Mouse (Mus musculus) limb, embryonic 12.5 days (tissue): ENCODE results near the gene Phldb2. TPM values are rescaled to one million over a fixed set of nuclear protein-coding genes. Genes with fewer than 3 reads are reported as not detected.
A peak's percentile ranks its signal among the peaks of the same experiment; 100 is the strongest.

ENCODE experiments used
- ATAC-seq: fragments of 200-750 bp; cut with Nextera tagmentation; 2 replicates; pipeline ENCODE4 v1.8.0; 2017; ENCODE audit warnings: low read depth, moderate TSS enrichment; ENCODE audit not compliant: insufficient number of reproducible peaks, insufficient read depth, low FRiP score, low TSS enrichment
- H3K27ac ChIP-seq: fragments of 300-500 bp; sonication (generic); 2 replicates; pipeline ENCODE4 v1.5.1; 2016; ENCODE audit warnings: mild to moderate bottlenecking, moderate library complexity
- H3K27me3 ChIP-seq: fragments of 300-500 bp; sonication (generic); 2 replicates; pipeline ENCODE4 v1.6.1; 2016; ENCODE audit warnings: mild to moderate bottlenecking, moderate library complexity
- H3K36me3 ChIP-seq: fragments of 300-500 bp; sonication (generic); 2 replicates; pipeline ENCODE4 v1.6.1; 2016; ENCODE audit warnings: mild to moderate bottlenecking, moderate library complexity
- H3K4me1 ChIP-seq: fragments of 300-500 bp; sonication (generic); replicated peaks from 2 replicates; pipeline ENCODE4 v1.6.1; 2016
- H3K4me2 ChIP-seq: fragments of 300-500 bp; sonication (generic); 2 replicates; pipeline ENCODE4 v1.6.1; 2016; ENCODE audit warnings: mild to moderate bottlenecking, moderate library complexity
- H3K4me3 ChIP-seq: fragments of 300-500 bp; sonication (generic); replicated peaks from 2 replicates; pipeline ENCODE4 v1.5.1; 2016; ENCODE audit warnings: mild to moderate bottlenecking
- H3K9ac ChIP-seq: fragments of 300-500 bp; sonication (generic); replicated peaks from 2 replicates; pipeline ENCODE4 v1.6.1; 2016; ENCODE audit warnings: mild to moderate bottlenecking, moderate library complexity
- H3K9me3 ChIP-seq: fragments of 300-500 bp; sonication (generic); 2 replicates; pipeline ENCODE4 v1.6.1; 2016; ENCODE audit warnings: mild to moderate bottlenecking, moderate library complexity
- WGBS: fragments of 180-500 bp; shearing (Covaris S2); methylation state at CpG from one replicate; pipeline ENCODE4 v1.1.7; 2016; 5-methylcytosine and 5-hydroxymethylcytosine counted together
- polyA plus RNA-seq: library from polyadenylated mRNA; unstranded; fragments of >200 nt; fragmentation: Nextera tagmentation; extraction: Ambion mirVana; gene quantifications from 2 replicates; pipeline ENCODE4 v1.2.1, GENCODE M21; 2016

Phldb2 gene
- polyA plus RNA-seq, 1 experiment from 2014 or later: 75.2 TPM

DNA sequence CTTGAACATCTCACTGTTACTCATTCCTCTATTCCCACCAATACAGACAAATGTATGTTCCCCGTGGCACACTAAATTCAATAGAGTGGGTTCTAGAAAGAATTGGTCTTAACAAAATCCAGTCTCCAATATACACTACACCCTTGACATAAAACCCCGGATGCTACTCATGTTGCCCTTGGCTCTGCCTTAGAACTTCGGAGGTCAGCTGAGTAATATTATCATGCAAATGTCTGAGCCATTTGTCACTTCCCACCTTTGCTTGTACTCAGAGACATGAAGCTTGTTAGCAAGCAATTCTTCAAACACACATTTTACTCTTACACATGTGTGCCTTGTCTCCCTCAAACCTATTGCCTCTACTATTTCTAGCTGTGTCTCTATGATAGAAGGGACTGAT, 138.8 kb downstream of the Phldb2 start:
- ATAC-seq: no peak
- H3K4me2 ChIP-seq: no peak overlapping the region
- no peaks in the 10 kb centered on the region for H3K9me3 ChIP-seq
- H3K9ac ChIP-seq: no peak overlapping the region
- no peaks in the 10 kb centered on the region for H3K27me3 ChIP-seq
- peaks cover 35% of the 10 kb centered on the region; the same call in 1 of the 2 replicates for H3K36me3 ChIP-seq
- no peak overlapping the region for H3K4me3 ChIP-seq
- H3K4me1 ChIP-seq: peaks cover 18% of the 10 kb centered on the region
- H3K27ac ChIP-seq: no peak overlapping the region
- 83% methylated on average over 3 of the region's 3 CpGs for WGBS

DNA sequence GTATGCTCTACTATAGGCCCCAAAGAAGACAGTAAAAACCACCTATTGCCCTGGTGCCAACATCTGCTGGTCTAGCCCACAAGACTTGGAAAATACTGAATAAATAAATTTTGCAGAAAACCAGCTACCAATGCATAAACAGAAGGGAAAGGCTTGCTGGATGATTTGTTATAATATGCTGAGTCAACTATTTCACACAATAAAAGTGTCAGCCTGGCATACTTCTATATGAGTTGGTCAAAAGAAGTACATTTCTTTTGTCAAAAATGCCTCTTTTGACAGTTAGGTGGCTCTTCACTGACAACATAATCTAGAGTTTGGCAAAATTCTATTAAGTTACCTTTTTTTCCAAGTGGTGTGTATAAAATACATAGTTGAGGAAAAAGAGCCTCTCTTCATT, 141.6 kb downstream of the Phldb2 start:
- ATAC-seq: no peak
- no peak overlapping the region for H3K4me2 ChIP-seq
- H3K9ac ChIP-seq: no peak overlapping the region
- no peak overlapping the region for H3K4me3 ChIP-seq
- H3K27ac ChIP-seq: no peak overlapping the region
- H3K9me3 ChIP-seq: no peaks in the 10 kb centered on the region
- peaks cover 39% of the 10 kb centered on the region for H3K36me3 ChIP-seq
- no peaks in the 10 kb centered on the region for H3K27me3 ChIP-seq
- H3K4me1 ChIP-seq: peaks cover 19% of the 10 kb centered on the region

DNA sequence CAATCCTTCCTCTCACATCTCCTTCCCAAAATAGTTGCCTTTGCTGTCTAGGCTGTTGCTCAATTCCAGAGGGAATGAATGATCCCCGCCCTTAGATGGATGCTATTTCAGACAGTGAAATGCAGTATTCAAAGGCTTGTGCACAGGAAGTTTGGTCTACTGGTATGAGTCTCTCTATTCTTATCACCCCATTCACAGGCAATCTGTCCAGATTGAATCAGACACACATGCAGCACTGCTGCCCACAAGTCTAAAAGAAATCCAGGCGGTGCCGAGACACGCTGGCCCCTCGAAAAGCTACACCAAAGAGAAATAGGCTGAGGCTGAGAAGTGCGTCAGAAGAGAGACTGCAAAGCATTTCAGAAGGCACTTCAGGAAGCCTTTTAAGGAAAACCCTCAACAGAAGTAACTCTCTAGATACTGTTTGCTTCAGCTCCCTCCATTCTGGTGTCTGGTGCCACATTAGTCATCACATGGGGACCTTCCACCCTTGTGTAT, 142.5 kb downstream of the Phldb2 start:
- Histone ChIP-seq H3K27me3 (no peaks in the 10 kb centered on the region), H3K4me1 (peaks cover 19% of the 10 kb centered on the region), H3K4me3 (no peak overlapping the region), H3K9ac (no peak overlapping the region), H3K9me3 (no peaks in the 10 kb centered on the region), H3K27ac (peak overlapping the region; percentile 70), H3K36me3 (peaks cover 46% of the 10 kb centered on the region), H3K4me2 (0 out of 2 replicates have a peak overlapping the region, but pooled peaks have one; percentile 9)
- ATAC-seq: no peak
- WGBS: 55% methylated on average over 6 of the region's 6 CpGs

DNA sequence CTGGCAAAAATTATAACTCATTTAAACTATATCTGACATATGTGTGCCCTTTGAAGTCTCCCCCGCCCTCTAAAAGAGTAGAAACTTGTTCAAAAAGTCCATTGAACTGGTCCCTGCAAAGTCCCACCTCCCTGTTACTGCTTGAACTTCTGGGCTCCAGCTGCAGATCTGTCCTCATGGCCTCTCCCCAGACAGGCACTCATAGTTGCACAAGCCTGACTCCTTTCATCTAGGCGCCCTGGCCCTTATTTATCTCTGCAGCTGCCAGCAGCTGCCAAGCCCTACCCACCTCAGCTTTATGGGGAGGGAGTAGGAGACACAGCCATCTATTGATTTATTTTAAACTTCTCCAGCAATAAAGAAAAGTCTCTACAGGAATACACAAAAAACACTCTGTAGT, 143.2 kb downstream of the Phldb2 start:
- ATAC-seq: 0 out of 2 replicates have a peak, but pooled peaks have one; percentile 59
- peak overlapping the region; percentile 70 for H3K27ac ChIP-seq
- no peaks in the 10 kb centered on the region for H3K27me3 ChIP-seq
- H3K4me2 ChIP-seq: 0 out of 2 replicates have a peak overlapping the region, but pooled peaks have one; percentile 9
- peaks cover 19% of the 10 kb centered on the region for H3K4me1 ChIP-seq
- H3K36me3 ChIP-seq: peaks cover 48% of the 10 kb centered on the region
- no peak overlapping the region for H3K9ac ChIP-seq
- H3K4me3 ChIP-seq: no peak overlapping the region
- H3K9me3 ChIP-seq: no peaks in the 10 kb centered on the region
- 13% methylated on average over 2 of the region's 2 CpGs for WGBS

DNA sequence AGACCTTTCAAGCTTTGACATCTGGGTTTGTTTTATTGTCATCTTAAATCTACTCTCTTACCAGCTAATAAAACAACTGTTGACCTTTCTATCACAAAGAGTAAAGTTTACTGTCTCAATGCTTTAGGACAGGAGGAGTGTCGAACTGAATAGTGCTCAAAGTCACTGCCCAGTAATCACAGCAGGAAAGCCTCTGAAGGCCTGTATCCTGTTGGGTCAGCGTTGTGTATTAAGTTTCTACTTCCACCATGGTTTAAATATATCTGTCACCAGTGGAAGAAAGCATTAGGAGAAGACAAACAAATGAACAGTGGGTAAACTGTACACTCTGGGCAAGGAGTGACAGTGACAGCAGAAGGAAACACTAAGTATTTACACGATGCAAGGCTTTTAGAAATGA, 148.7 kb downstream of the Phldb2 start:
- no peak overlapping the region for H3K4me3 ChIP-seq
- ATAC-seq: no peak
- H3K9ac ChIP-seq: no peak overlapping the region
- WGBS: 45% methylated on average over 3 of the region's 3 CpGs
- H3K27me3 ChIP-seq: no peaks in the 10 kb centered on the region
- peaks cover 1% of the 10 kb centered on the region; the same call in 1 of the 2 replicates for H3K4me1 ChIP-seq
- H3K36me3 ChIP-seq: peaks cover 77% of the 10 kb centered on the region
- H3K4me2 ChIP-seq: no peak overlapping the region
- H3K9me3 ChIP-seq: no peaks in the 10 kb centered on the region
- no peak overlapping the region for H3K27ac ChIP-seq

DNA sequence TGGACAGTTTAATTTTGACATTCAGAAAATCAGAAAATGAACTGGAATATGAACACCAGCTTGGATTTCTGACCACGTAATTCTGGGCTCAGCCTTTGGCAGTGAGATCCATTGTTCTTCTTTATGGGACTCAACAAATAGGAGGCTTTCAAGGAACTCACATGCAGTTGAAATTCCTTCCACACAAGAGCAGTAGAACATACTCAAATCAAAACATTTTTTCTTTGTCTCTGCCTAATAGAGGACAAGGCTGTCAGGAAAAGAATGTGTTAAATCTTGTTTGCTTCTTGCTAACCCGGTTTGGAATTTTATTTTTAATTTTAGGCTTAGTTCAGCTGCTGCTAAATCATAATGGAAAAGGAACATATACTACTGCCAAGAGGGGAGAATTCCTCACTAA, 153.0 kb downstream of the Phldb2 start:
- WGBS: 80% methylated on average over 2 of the region's 2 CpGs
- peaks cover 79% of the 10 kb centered on the region for H3K36me3 ChIP-seq

DNA sequence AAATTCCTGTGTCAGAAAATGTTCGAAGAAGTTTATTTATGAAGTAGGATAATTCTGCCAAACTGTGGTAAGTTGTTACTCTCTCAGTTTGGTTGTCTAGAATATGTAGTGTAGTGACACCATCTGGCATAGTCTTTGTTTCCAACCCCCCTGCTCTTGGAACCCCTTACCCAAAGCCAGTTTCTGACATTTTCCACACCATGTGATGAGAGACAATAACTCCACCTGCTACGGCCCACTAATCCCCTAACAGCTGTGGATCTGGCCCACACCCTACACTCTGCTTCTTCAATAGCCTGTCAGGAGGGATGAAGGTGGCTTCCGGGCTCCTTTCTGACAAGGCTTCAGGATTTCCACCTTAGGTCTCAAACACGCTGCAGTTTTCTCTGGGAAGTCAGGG, 154.2 kb downstream of the Phldb2 start:
- Histone ChIP-seq H3K27me3 (no peaks in the 10 kb centered on the region), H3K27ac (no peak overlapping the region), H3K9me3 (no peaks in the 10 kb centered on the region), H3K36me3 (peaks cover 81% of the 10 kb centered on the region), H3K4me3 (no peak overlapping the region), H3K4me1 (0 out of 2 replicates have a peak, but pooled peaks cover 4% of the 10 kb centered on the region), H3K9ac (no peak overlapping the region), H3K4me2 (no peak overlapping the region)
- WGBS: 83% methylated on average over 4 of the region's 4 CpGs
- ATAC-seq: no peak; the same call in 1 of the 2 replicates

More for the DNA sequence above, 153.0 kb downstream of the Phldb2 start:
- no peak for ATAC-seq
- Histone ChIP-seq H3K4me1 (no peaks in the 10 kb centered on the region), H3K27ac (no peak overlapping the region; the same call in 1 of the 2 replicates), H3K4me2 (no peak overlapping the region), H3K27me3 (no peaks in the 10 kb centered on the region), H3K4me3 (no peak overlapping the region), H3K9me3 (no peaks in the 10 kb centered on the region), H3K9ac (no peak overlapping the region)

DNA sequence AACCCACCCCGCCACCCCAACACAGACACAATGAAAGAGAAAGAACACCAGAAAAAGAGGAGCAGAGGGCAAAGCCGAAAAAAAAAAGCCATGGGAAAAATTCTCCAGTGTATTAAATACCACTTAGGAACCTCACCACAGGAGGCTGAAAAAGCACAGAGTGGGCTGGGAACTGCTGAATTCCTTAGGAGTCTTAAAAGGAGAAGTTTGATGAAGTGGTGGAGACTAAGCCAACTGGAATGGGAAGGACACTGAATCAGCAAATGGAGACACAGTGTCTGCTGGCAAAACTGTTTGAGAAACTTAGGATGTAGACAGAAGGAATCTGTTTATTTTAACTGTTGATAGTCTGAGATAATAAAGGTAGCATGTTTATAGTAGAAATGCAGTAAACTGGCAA, 154.8 kb downstream of the Phldb2 start:
- ATAC-seq: no peak
- Histone ChIP-seq H3K4me2 (no peak overlapping the region), H3K4me3 (no peak overlapping the region), H3K9ac (no peak overlapping the region), H3K9me3 (no peaks in the 10 kb centered on the region), H3K27me3 (no peaks in the 10 kb centered on the region), H3K4me1 (0 out of 2 replicates have a peak, but pooled peaks cover 4% of the 10 kb centered on the region), H3K27ac (no peak overlapping the region), H3K36me3 (peaks cover 84% of the 10 kb centered on the region)
- WGBS: 89% methylated on average over 2 of the region's 2 CpGs

DNA sequence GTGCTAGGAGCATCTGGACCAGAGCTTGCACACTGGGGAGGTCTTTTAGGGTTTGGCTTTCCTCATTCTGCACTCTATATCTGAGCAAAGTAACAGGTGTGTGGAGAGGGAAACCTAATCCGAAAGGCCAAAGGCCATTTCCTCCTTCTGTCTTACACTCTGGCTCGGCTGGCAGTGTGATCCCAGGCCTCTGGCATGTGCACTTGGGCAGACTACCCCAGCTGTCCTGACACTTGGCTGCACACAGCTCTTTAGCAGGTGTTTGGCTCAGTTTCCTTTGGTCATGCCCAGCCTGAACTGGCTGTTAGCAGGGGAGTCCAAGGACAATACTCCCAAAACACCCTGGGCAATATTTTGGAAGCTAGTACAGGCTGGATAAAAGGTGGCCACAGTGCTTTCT, 156.6 kb downstream of the Phldb2 start:
- H3K4me2 ChIP-seq: no peak overlapping the region
- ATAC-seq: peak; percentile 63; the same call in 1 of the 2 replicates
- 47% methylated on average over 2 of the region's 2 CpGs for WGBS
- H3K27me3 ChIP-seq: no peaks in the 10 kb centered on the region
- no peak overlapping the region for H3K9ac ChIP-seq
- H3K9me3 ChIP-seq: no peaks in the 10 kb centered on the region
- 0 out of 2 replicates have a peak, but pooled peaks cover 4% of the 10 kb centered on the region for H3K4me1 ChIP-seq
- no peak overlapping the region for H3K4me3 ChIP-seq
- no peak overlapping the region for H3K27ac ChIP-seq
- peaks cover 78% of the 10 kb centered on the region for H3K36me3 ChIP-seq

DNA sequence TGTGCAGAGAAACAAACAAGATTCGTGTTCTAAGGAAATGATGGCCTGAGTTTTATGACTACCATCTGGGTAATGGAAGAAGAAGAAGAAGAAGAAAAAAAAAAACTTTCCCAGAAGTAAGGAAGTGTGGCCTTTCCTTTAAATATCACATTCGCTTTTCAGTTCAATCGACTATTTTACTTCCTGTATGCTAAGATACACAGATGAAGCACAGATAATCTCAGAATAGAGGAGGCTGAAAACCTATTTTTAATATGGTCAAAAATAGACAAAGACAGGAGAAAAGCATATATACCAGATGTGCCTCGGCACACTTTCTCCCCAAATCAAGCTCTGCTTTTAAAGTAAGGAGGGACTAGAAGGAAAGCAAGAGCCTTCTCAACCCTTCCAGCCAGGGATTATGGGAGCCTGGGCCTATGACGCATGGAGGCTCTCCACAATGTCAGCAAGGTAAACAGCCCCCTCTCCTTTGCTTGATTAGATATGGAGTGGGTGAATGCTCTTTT, 158.2 kb downstream of the Phldb2 start:
- H3K4me1 ChIP-seq: 0 out of 2 replicates have a peak, but pooled peaks cover 4% of the 10 kb centered on the region
- no peak overlapping the region for H3K4me2 ChIP-seq
- H3K9me3 ChIP-seq: no peaks in the 10 kb centered on the region
- no peaks in the 10 kb centered on the region for H3K27me3 ChIP-seq
- H3K9ac ChIP-seq: no peak overlapping the region
- no peak overlapping the region for H3K4me3 ChIP-seq
- 70% methylated on average over 5 of the region's 5 CpGs for WGBS
- ATAC-seq: no peak
- H3K27ac ChIP-seq: no peak overlapping the region
- peaks cover 62% of the 10 kb centered on the region for H3K36me3 ChIP-seq

DNA sequence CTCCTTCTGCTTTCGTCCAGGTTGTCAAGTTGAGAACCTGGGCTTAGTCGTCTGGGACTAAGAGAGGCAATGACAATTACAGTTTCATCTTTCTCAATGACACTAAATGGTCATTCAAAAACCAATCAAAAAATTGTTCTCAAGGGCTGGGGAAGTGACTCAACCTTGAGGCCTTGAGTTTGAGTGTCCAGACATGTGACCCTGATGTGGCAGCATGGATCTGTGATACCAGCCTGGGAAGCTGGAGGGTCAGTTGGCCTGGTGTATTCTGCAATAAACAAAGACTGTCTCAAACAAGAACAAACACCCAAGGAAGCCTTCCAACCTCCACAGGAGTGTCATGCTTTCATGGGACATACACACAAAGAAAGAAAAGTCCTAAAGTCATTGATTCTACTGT, 160.6 kb downstream of the Phldb2 start:
- H3K36me3 ChIP-seq: peaks cover 58% of the 10 kb centered on the region
- H3K9ac ChIP-seq: no peak overlapping the region
- H3K9me3 ChIP-seq: no peaks in the 10 kb centered on the region
- 0 out of 2 replicates have a peak, but pooled peaks cover 4% of the 10 kb centered on the region for H3K4me1 ChIP-seq
- no peaks in the 10 kb centered on the region for H3K27me3 ChIP-seq
- ATAC-seq: no peak
- no peak overlapping the region for H3K27ac ChIP-seq
- no peak overlapping the region for H3K4me2 ChIP-seq
- no peak overlapping the region for H3K4me3 ChIP-seq
- WGBS: 97% methylated on average over 2 of the region's 2 CpGs

DNA sequence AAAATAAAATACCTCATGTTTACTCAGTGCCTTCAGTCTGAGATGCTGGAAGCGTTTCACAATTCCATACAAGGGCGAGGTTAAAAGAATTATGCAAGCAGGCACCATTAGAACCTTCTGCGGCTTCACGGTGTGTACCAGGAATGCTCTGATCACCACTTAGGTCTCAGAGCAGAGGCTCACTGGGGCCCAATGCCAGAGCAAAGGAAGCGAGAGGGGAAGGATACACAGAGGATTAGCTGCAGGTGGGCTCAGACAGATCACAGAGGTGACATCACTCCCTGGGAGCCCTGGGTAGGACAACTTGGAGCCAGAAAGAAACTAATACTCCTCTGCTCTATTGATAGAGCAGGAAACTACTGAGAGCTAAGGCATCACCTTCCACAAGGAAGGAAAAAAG, 162.1 kb downstream of the Phldb2 start:
- no peak for ATAC-seq

More for the DNA sequence above, 162.1 kb downstream of the Phldb2 start:
- WGBS: 64% methylated on average over 5 of the region's 5 CpGs
- no peak overlapping the region for H3K27ac ChIP-seq
- 0 out of 2 replicates have a peak, but pooled peaks cover 4% of the 10 kb centered on the region for H3K4me1 ChIP-seq
- no peaks in the 10 kb centered on the region for H3K9me3 ChIP-seq
- H3K36me3 ChIP-seq: peaks cover 59% of the 10 kb centered on the region
- no peak overlapping the region for H3K4me3 ChIP-seq
- no peaks in the 10 kb centered on the region for H3K27me3 ChIP-seq
- H3K4me2 ChIP-seq: no peak overlapping the region
- no peak overlapping the region for H3K9ac ChIP-seq
